Mouse (Mus musculus) midbrain, embryonic 12.5 days (tissue): Measurements from ENCODE around the gene St6galnac6. TPM values are rescaled to one million over a fixed set of nuclear protein-coding genes. Genes with fewer than 3 reads are reported as not detected.

Source experiments
- ATAC-seq: fragments of 200-750 bp; cut with Nextera tagmentation; 2 replicates; pipeline ENCODE4 v1.8.0; 2017; ENCODE audit warnings: low read depth, moderate TSS enrichment, moderate library complexity; ENCODE audit not compliant: low FRiP score
- H3K27ac ChIP-seq: fragments of 300-500 bp; sonication (generic); replicated peaks from 2 replicates; pipeline ENCODE4 v1.5.1; 2016; ENCODE audit warnings: mild to moderate bottlenecking
- H3K27me3 ChIP-seq: fragments of 300-500 bp; sonication (generic); 2 replicates; pipeline ENCODE4 v1.6.1; 2016; ENCODE audit warnings: mild to moderate bottlenecking
- H3K36me3 ChIP-seq: fragments of 300-500 bp; sonication (generic); 2 replicates; pipeline ENCODE4 v1.6.1; 2016
- H3K4me1 ChIP-seq: fragments of 300-500 bp; sonication (generic); 2 replicates; pipeline ENCODE4 v1.6.1; 2016
- H3K4me2 ChIP-seq: fragments of 300-500 bp; sonication (generic); replicated peaks from 2 replicates; pipeline ENCODE4 v1.6.1; 2016; ENCODE audit warnings: mild to moderate bottlenecking, moderate library complexity
- H3K4me3 ChIP-seq: fragments of 300-500 bp; sonication (generic); 2 replicates; pipeline ENCODE4 v1.5.1; 2016; ENCODE audit warnings: mild to moderate bottlenecking
- H3K9ac ChIP-seq: fragments of 300-500 bp; sonication (generic); replicated peaks from 2 replicates; pipeline ENCODE4 v1.6.1; 2016; ENCODE audit warnings: mild to moderate bottlenecking, moderate library complexity
- H3K9me3 ChIP-seq: fragments of 300-500 bp; sonication (generic); 2 replicates; pipeline ENCODE4 v1.6.1; 2016; ENCODE audit warnings: mild to moderate bottlenecking
- WGBS: fragments of 180-500 bp; shearing (Covaris S2); methylation state at CpG from one replicate; pipeline ENCODE4 v1.1.7; 2016; 5-methylcytosine and 5-hydroxymethylcytosine counted together
- polyA plus RNA-seq: library from polyadenylated mRNA; unstranded; fragments of >200 nt; fragmentation: Nextera tagmentation; extraction: Ambion mirVana; gene quantifications from 2 replicates; pipeline ENCODE4 v1.2.1, GENCODE M21; 2016

Gene St6galnac6
- polyA plus RNA-seq, 1 experiment from 2014 or later, result 10.6 TPM

DNA sequence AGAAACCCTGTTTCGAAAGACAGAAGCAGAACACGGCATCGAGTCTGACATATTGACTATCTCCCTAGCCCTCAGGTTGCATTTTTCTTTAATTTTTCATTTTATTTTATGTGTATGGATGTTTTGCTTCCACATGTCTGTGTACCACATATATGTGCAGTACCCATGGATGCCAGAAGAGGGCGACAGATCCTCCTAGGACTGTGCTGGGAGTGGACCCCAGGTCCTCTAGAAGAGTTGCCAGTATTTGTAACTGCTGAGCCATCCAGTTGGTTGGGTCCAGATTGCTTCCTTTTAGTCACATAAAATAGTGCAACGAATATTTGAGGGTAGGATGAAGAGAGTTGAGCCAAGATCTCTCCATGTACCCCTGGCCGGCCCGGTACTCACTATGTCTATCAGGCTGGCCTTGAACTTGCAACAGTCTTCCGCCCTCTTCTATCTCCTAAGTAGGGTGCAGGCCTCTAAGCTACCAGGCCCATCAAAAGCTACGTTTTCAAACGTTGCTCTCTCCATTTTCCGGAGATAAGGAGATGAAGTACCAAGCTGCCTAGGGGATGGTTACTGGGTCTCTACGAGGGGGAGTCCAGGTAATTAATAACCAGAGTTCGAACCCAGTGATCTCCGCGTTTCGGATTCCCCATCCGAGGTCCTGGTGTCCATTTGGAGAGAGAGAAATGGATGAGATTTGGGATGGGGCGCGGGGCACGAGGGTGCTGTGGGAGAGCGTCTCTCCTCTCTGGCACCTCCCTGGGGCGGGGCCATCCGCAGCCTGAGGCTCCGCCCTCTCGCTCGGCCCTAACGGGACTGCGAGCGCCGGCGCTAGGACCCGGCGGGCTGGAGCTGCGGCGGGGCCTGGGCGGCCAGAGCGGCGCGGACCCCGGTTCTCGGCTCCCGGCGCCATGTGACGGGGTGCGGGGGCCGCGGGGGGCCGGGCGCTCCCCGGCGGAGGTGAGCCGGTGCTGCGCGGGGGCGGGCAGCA lies 6.9 kb downstream of the St6galnac6 start:
- Histone ChIP-seq H3K4me1 (peaks cover 31% of the 10 kb centered on the region), H3K9ac (peak overlapping the region; percentile 77), H3K27ac (no peak overlapping the region), H3K27me3 (peaks cover 27% of the 10 kb centered on the region), H3K4me2 (peak overlapping the region; percentile 93), H3K4me3 (peak overlapping the region; percentile 59), H3K36me3 (no peaks in the 10 kb centered on the region), H3K9me3 (no peaks in the 10 kb centered on the region)
- WGBS, result 14% methylated on average over 43 of the region's 55 CpGs
- peak; percentile 86 for ATAC-seq

- peak overlapping the region; percentile 77 for H3K9ac ChIP-seq
- ATAC-seq, result peak; percentile 38; the same call in 1 of the 2 replicates
- H3K4me2 ChIP-seq, result peak overlapping the region; percentile 93
- H3K4me1 ChIP-seq, result peaks cover 30% of the 10 kb centered on the region
- H3K4me3 ChIP-seq, result peak overlapping the region; percentile 59
- no peaks in the 10 kb centered on the region for H3K36me3 ChIP-seq
- H3K9me3 ChIP-seq, result no peaks in the 10 kb centered on the region
- H3K27ac ChIP-seq, result no peak overlapping the region
- 8% methylated on average over 34 of the region's 34 CpGs for WGBS
- peaks cover 27% of the 10 kb centered on the region for H3K27me3 ChIP-seq
These were observed 7.9 kb downstream of the St6galnac6 start for GRCm38 (mm10) chr2:32607262-32607947.

- Histone ChIP-seq H3K9me3 (no peaks in the 10 kb centered on the region), H3K4me2 (peak overlapping the region; percentile 22), H3K4me1 (peaks cover 27% of the 10 kb centered on the region), H3K27me3 (peaks cover 27% of the 10 kb centered on the region), H3K9ac (no peak overlapping the region; the same call in 1 of the 2 replicates), H3K27ac (no peak overlapping the region), H3K36me3 (no peaks in the 10 kb centered on the region), H3K4me3 (peak overlapping the region; percentile 3; the same call in 1 of the 2 replicates)
- ATAC-seq, result peak; percentile 31; the same call in 1 of the 2 replicates
- WGBS, result 10% methylated on average over 25 of the region's 25 CpGs
These were observed 8.8 kb downstream of the St6galnac6 start for GRCm38 (mm10) chr2:32608141-32608777.

GRCm38 (mm10) chr2:32608778-32609435 lies 9.4 kb downstream of the St6galnac6 start:
- H3K4me2 ChIP-seq, result peak overlapping the region; percentile 22
- no peak for ATAC-seq
- H3K36me3 ChIP-seq, result no peaks in the 10 kb centered on the region
- peaks cover 27% of the 10 kb centered on the region for H3K4me1 ChIP-seq
- H3K9me3 ChIP-seq, result no peaks in the 10 kb centered on the region
- H3K9ac ChIP-seq, result no peak overlapping the region; the same call in 1 of the 2 replicates
- H3K27ac ChIP-seq, result no peak overlapping the region
- H3K27me3 ChIP-seq, result peaks cover 27% of the 10 kb centered on the region
- 40% methylated on average over 18 of the region's 18 CpGs for WGBS
- H3K4me3 ChIP-seq, result peak overlapping the region; percentile 3; the same call in 1 of the 2 replicates

GRCm38 (mm10) chr2:32610610-32611229 lies 11.2 kb downstream of the St6galnac6 start:
- peaks cover 23% of the 10 kb centered on the region for H3K27me3 ChIP-seq
- H3K27ac ChIP-seq, result no peak overlapping the region
- peak overlapping the region; percentile 34; the same call in 1 of the 2 replicates for H3K9ac ChIP-seq
- ATAC-seq, result no peak
- no peaks in the 10 kb centered on the region for H3K9me3 ChIP-seq
- WGBS, result 18% methylated on average over 23 of the region's 23 CpGs
- peaks cover 27% of the 10 kb centered on the region for H3K4me1 ChIP-seq
- H3K4me2 ChIP-seq, result peak overlapping the region; percentile 53
- peaks cover 6% of the 10 kb centered on the region; the same call in 1 of the 2 replicates for H3K36me3 ChIP-seq
- peak overlapping the region; percentile 32 for H3K4me3 ChIP-seq

DNA sequence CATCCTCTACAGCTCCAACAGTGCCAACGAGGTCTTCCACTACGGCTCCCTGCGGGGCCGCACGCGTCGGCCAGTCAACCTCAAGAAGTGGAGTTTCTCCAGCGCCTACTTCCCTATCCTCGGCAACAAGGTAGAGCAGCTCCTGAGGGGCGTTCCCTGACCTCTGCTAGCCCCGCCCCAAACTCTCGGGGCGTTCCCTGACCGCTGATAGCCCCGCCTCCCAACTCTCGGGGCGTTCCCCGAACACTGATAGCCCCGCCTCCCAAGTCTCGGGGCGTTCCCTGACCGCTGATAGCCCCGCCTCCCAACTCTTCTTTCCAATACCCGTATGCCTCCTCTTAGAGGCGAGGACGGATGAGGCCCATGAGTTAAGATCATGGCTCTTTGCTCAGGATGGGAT lies 12.8 kb downstream of the St6galnac6 start:
- ATAC-seq, result no peak
- WGBS, result 67% methylated on average over 26 of the region's 26 CpGs
- peaks cover 22% of the 10 kb centered on the region for H3K4me1 ChIP-seq
- no peak overlapping the region for H3K9ac ChIP-seq
- H3K4me2 ChIP-seq, result no peak overlapping the region
- no peaks in the 10 kb centered on the region for H3K9me3 ChIP-seq
- H3K27ac ChIP-seq, result no peak overlapping the region
- peaks cover 6% of the 10 kb centered on the region; the same call in 1 of the 2 replicates for H3K36me3 ChIP-seq
- no peak overlapping the region for H3K4me3 ChIP-seq
- peaks cover 21% of the 10 kb centered on the region for H3K27me3 ChIP-seq

DNA sequence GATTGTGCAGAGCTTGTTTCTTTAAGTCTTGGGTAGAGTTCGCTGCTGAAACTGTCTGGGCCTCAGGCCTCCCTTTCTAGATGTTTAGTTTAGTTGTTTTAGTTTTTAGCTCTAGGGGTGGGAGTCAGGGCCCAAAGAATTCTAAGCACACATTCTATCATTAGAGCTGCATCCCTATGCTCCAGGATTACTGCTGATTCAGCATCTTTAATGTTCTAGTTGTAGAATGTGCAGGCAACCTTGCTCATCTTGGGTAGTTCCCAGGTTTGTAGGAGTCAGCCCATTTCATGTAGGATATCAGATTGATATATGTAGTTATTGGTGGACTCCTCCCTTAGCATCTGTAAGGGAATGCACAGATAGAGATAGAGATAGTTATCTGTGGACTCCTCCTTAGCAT lies 17.6 kb downstream of the St6galnac6 start:
- H3K9me3 ChIP-seq, result no peaks in the 10 kb centered on the region
- H3K9ac ChIP-seq, result no peak overlapping the region
- H3K4me3 ChIP-seq, result no peak overlapping the region
- WGBS, result 97% methylated on average over 1 of the region's 1 CpGs
- peaks cover 6% of the 10 kb centered on the region; the same call in 1 of the 2 replicates for H3K36me3 ChIP-seq
- no peak for ATAC-seq
- H3K4me2 ChIP-seq, result no peak overlapping the region
- no peak overlapping the region for H3K27ac ChIP-seq
- H3K4me1 ChIP-seq, result peaks cover 24% of the 10 kb centered on the region
- H3K27me3 ChIP-seq, result no peaks in the 10 kb centered on the region

DNA sequence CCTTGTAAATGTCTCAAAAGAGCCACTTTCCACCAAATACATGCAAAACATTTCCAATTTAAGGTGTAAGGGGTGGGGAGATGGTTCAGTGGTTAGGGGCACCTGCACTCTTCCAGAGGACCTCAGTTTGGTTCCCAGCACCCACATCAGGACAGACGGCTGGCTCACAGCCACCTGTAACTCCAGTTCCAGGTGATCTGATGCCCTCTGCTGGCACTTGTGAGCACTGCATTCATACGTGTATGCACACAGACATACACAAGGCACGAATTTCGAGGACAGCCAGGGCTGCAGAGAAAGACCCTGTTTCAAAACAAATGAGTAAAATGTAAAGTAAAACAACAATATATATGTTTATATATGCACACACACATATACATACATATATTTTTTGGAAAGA lies 18.1 kb downstream of the St6galnac6 start:
- Histone ChIP-seq H3K27me3 (no peaks in the 10 kb centered on the region), H3K9me3 (no peaks in the 10 kb centered on the region), H3K4me3 (no peak overlapping the region), H3K36me3 (peaks cover 6% of the 10 kb centered on the region; the same call in 1 of the 2 replicates), H3K9ac (no peak overlapping the region), H3K4me2 (no peak overlapping the region), H3K4me1 (peaks cover 24% of the 10 kb centered on the region), H3K27ac (no peak overlapping the region)
- ATAC-seq, result no peak
- 91% methylated on average over 4 of the region's 4 CpGs for WGBS

GRCm38 (mm10) chr2:32618051-32618450 lies 18.5 kb downstream of the St6galnac6 start:
- H3K9me3 ChIP-seq, result no peaks in the 10 kb centered on the region
- no peak overlapping the region for H3K9ac ChIP-seq
- H3K4me1 ChIP-seq, result peaks cover 24% of the 10 kb centered on the region
- WGBS, result 61% methylated on average over 9 of the region's 9 CpGs
- no peaks in the 10 kb centered on the region for H3K27me3 ChIP-seq
- no peak overlapping the region for H3K4me2 ChIP-seq
- no peak overlapping the region for H3K27ac ChIP-seq
- ATAC-seq, result no peak
- H3K4me3 ChIP-seq, result no peak overlapping the region
- H3K36me3 ChIP-seq, result peaks cover 6% of the 10 kb centered on the region; the same call in 1 of the 2 replicates

- Histone ChIP-seq H3K4me1 (peaks cover 42% of the 10 kb centered on the region), H3K27me3 (no peaks in the 10 kb centered on the region), H3K9me3 (no peaks in the 10 kb centered on the region), H3K27ac (peak overlapping the region; percentile 11; the same call in 1 of the 2 replicates), H3K9ac (no peak overlapping the region), H3K4me2 (no peak overlapping the region), H3K4me3 (no peak overlapping the region), H3K36me3 (no peaks in the 10 kb centered on the region)
- WGBS, result 44% methylated on average over 4 of the region's 4 CpGs
- no peak for ATAC-seq
These were observed 21.4 kb downstream of the St6galnac6 start for GRCm38 (mm10) chr2:32620682-32621516.
